Mouse (Mus musculus) heart, postnatal 0 days (tissue): ENCODE measurements around the gene Cyb5r1. TPM values are rescaled to one million over a fixed set of nuclear protein-coding genes. Genes with fewer than 3 reads are reported as not detected.

Source experiments
- ATAC-seq: fragments of 200-750 bp; cut with Nextera tagmentation; 2 replicates; pipeline ENCODE4 v1.8.0; 2017; ENCODE audit warnings: low read depth, moderate number of reproducible peaks, moderate library complexity; ENCODE audit not compliant: insufficient read depth
- DNase-seq: peaks from one replicate; pipeline ENCODE4 v3.0.0-alpha.2; 2016; ENCODE audit warnings: low spot score
- H3K27ac ChIP-seq: fragments of 300-500 bp; sonication (generic); 2 replicates; pipeline ENCODE4 v1.5.1; 2014; ENCODE audit warnings: low read depth, mild to moderate bottlenecking
- H3K27me3 ChIP-seq: fragments of 300-500 bp; sonication (generic); 2 replicates; pipeline ENCODE4 v1.6.1; 2014; ENCODE audit warnings: low read length, mixed read lengths; ENCODE audit not compliant: control insufficient read depth, insufficient read depth
- H3K36me3 ChIP-seq: fragments of 300-500 bp; sonication (generic); replicated peaks from 2 replicates; pipeline ENCODE4 v1.6.1; 2014; ENCODE audit warnings: low read length, mixed read lengths; ENCODE audit not compliant: control insufficient read depth, insufficient read depth
- H3K4me1 ChIP-seq: fragments of 300-500 bp; sonication (generic); 2 replicates; pipeline ENCODE4 v1.6.1; 2014; ENCODE audit warnings: antibody characterized with exemption; ENCODE audit not compliant: control insufficient read depth, insufficient read depth
- H3K4me2 ChIP-seq: fragments of 300-500 bp; sonication (generic); 2 replicates; pipeline ENCODE4 v1.6.1; 2014; ENCODE audit warnings: low read depth, mild to moderate bottlenecking, low read length, moderate library complexity
- H3K4me3 ChIP-seq: fragments of 300-500 bp; sonication (generic); 2 replicates; pipeline ENCODE4 v1.5.1; 2014; ENCODE audit warnings: low read depth, low read length
- H3K9ac ChIP-seq: fragments of 300-500 bp; sonication (generic); replicated peaks from 2 replicates; pipeline ENCODE4 v1.6.1; 2014; ENCODE audit warnings: low read depth, low read length, mixed read lengths
- H3K9me3 ChIP-seq: fragments of 300-500 bp; sonication (generic); replicated peaks from 2 replicates; pipeline ENCODE4 v1.6.1; 2016; ENCODE audit warnings: low read length; ENCODE audit not compliant: control insufficient read depth
- CTCF ChIP-seq: IDR thresholded peaks from 2 replicates; pipeline ENCODE4 v1.5.1; 2016; ENCODE audit warnings: antibody characterized with exemption, control low read depth, low read depth
- EP300 ChIP-seq: IDR thresholded peaks from 2 replicates; pipeline ENCODE4 v1.6.1; 2016; ENCODE audit warnings: antibody characterized with exemption, low read depth
- WGBS: fragments of 180-500 bp; shearing (Covaris S2); extraction: QIAGEN DNeasy Blood & Tissue Kit; methylation state at CpG from one replicate; pipeline ENCODE4 v1.1.7; 2014; 5-methylcytosine and 5-hydroxymethylcytosine counted together
- polyA plus RNA-seq: library from polyadenylated mRNA; unstranded; fragments of >200 nt; fragmentation: Nextera tagmentation; extraction: Ambion mirVana; gene quantifications from 2 replicates; pipeline ENCODE4 v1.2.1, GENCODE M21; 2015
- total RNA-seq: library from RNA; depleted of rRNA; stranded (reverse); fragments of >200 nt; gene quantifications from 2 replicates; pipeline ENCODE4 v1.2.3, GENCODE M21; 2014; ENCODE audit warnings: low replicate concordance

Cyb5r1 gene
- total and polyA plus RNA-seq, 2 experiments from 2014 or later, result 33.9 to 40.0 TPM

GRCm38 (mm10) chr1:134381795-134382625 is 23.3 kb upstream of the Cyb5r1 start:
- no peaks in the 10 kb centered on the region for H3K9me3 ChIP-seq
- peak overlapping the region; percentile 57 for H3K4me2 ChIP-seq
- peaks cover 5% of the 10 kb centered on the region; the same call in 1 of the 2 replicates for H3K4me1 ChIP-seq
- H3K4me3 ChIP-seq, result peak overlapping the region; percentile 23
- DNase-seq (no peak), ATAC-seq (no peak)
- no peaks in the 10 kb centered on the region for H3K27me3 ChIP-seq
- TF ChIP-seq CTCF, result no peak
- peak overlapping the region; percentile 24; the same call in 1 of the 2 replicates for H3K9ac ChIP-seq
- H3K27ac ChIP-seq, result peak overlapping the region; percentile 37
- H3K36me3 ChIP-seq, result no peaks in the 10 kb centered on the region
- WGBS, result 6% methylated on average over 19 of the region's 19 CpGs

- Histone ChIP-seq H3K9me3 (no peaks in the 10 kb centered on the region), H3K4me2 (no peak overlapping the region), H3K4me1 (peaks cover 5% of the 10 kb centered on the region; the same call in 1 of the 2 replicates), H3K4me3 (no peak overlapping the region), H3K27me3 (no peaks in the 10 kb centered on the region), H3K27ac (no peak overlapping the region), H3K9ac (no peak overlapping the region), H3K36me3 (no peaks in the 10 kb centered on the region)
- ATAC-seq (no peak), DNase-seq (no peak)
- TF ChIP-seq EP300 (no peak), CTCF (no peak)
- WGBS, result 76% methylated on average over 4 of the region's 4 CpGs
Observed at GRCm38 (mm10) chr1:134384581-134384980, 20.8 kb upstream of the Cyb5r1 start.

- H3K9me3 ChIP-seq, result no peaks in the 10 kb centered on the region
- H3K9ac ChIP-seq, result no peak overlapping the region
- no peak for ATAC-seq
- no peak overlapping the region for H3K4me2 ChIP-seq
- H3K27ac ChIP-seq, result no peak overlapping the region
- no peaks in the 10 kb centered on the region for H3K36me3 ChIP-seq
- peaks cover 5% of the 10 kb centered on the region; the same call in 1 of the 2 replicates for H3K4me1 ChIP-seq
- no peak overlapping the region for H3K4me3 ChIP-seq
- no peak for DNase-seq
- TF ChIP-seq EP300 (no peak), CTCF (no peak)
- no peaks in the 10 kb centered on the region for H3K27me3 ChIP-seq
Observed at GRCm38 (mm10) chr1:134385176-134385575, 20.2 kb upstream of the Cyb5r1 start.

- 97% methylated on average over 1 of the region's 1 CpGs for WGBS
- Histone ChIP-seq H3K36me3 (no peaks in the 10 kb centered on the region), H3K27ac (no peak within 1 kb of the TSS), H3K4me2 (no peak within 1 kb of the TSS), H3K4me1 (peaks cover 5% of the 10 kb centered on the region; the same call in 1 of the 2 replicates), H3K27me3 (no peaks in the 10 kb centered on the region), H3K9me3 (no peaks in the 10 kb centered on the region), H3K9ac (no peak within 1 kb of the TSS), H3K4me3 (no peak within 1 kb of the TSS)
- no peak for TF ChIP-seq EP300
- no peak for TF ChIP-seq CTCF
- ATAC-seq (no peak), DNase-seq (no peak)
Observed at GRCm38 (mm10) chr1:134385666-134386065, 19.7 kb upstream of the Cyb5r1 start, which contains the start of gene 4933406M09Rik. 4933406M09Rik (plus strand) TSS chr1:134385940.

- no peak overlapping the region for H3K9ac ChIP-seq
- H3K9me3 ChIP-seq, result no peaks in the 10 kb centered on the region
- H3K4me1 ChIP-seq, result no peaks in the 10 kb centered on the region
- no peaks in the 10 kb centered on the region for H3K27me3 ChIP-seq
- H3K36me3 ChIP-seq, result no peaks in the 10 kb centered on the region
- H3K27ac ChIP-seq, result no peak overlapping the region
- no peak for DNase-seq
- ATAC-seq, result no peak
- TF ChIP-seq CTCF (no peak), EP300 (no peak)
- no peak overlapping the region for H3K4me3 ChIP-seq
- WGBS, result 44% methylated on average over 5 of the region's 5 CpGs
- H3K4me2 ChIP-seq, result no peak overlapping the region
Observed at GRCm38 (mm10) chr1:134393827-134394226, 11.5 kb upstream of the Cyb5r1 start.

- Histone ChIP-seq H3K4me3 (no peak overlapping the region), H3K27me3 (no peaks in the 10 kb centered on the region), H3K9me3 (no peaks in the 10 kb centered on the region), H3K4me1 (no peaks in the 10 kb centered on the region), H3K4me2 (no peak overlapping the region), H3K36me3 (no peaks in the 10 kb centered on the region), H3K9ac (no peak overlapping the region), H3K27ac (no peak overlapping the region)
- ATAC-seq (no peak), DNase-seq (no peak)
- 87% methylated on average over 12 of the region's 12 CpGs for WGBS
- TF ChIP-seq EP300 (no peak), CTCF (no peak)
Observed at GRCm38 (mm10) chr1:134398210-134398609, 7.1 kb upstream of the Cyb5r1 start.
